15 mouse cellular contexts compared by ENCODE assay signal in genomic region chr15:80852122-80852521, GRCm38 (mm10).
A peak's percentile ranks its signal among the peaks of the same experiment; 100 is the strongest.
DNase-seq lines count a peak whose midpoint lies in the region.
"Had no signal": no experiment of that assay in that cellular context is flagged by ENCODE, and none has a peak within 500 bp of the region (broad histone marks: within the 10 kb centered on the region; RNA-seq: fewer than 3 reads in every experiment).

No protein-coding gene starts in this region.

- DNase-seq in heart, adult 11 months: peak; percentile 30
- DNase-seq in heart, adult 9 months (ENCODE audit: low spot score in 2 of 2): no peak
- peak; percentile 28 for DNase-seq in ES-CJ7 (ENCODE audit: low read depth, low spot score)
- DNase-seq in ZHBTc4 (ENCODE audit: low read depth, low spot score): peak; percentile 50
- no peak for DNase-seq in cerebellum, adult 11-12 months
- DNase-seq: adrenal gland, adult 2 months; adrenal gland, postnatal 10 days; adrenal gland, postnatal 25 days; B cell, adult 2 months; cerebellum, adult 11 months; cerebellum, adult 2 months; cerebellum, adult 9-10 months; cerebellum, postnatal 10 days; cerebellum, postnatal 25 days; forebrain, postnatal 0 days had no signal

Comparison
In these comparisons a context has a peak if more than half of its experiments do, and no peak if none do; other contexts are left out.
1. DNase-seq: peak in heart, adult 11 months (single experiment), ES-CJ7 (single experiment) and ZHBTc4 (single experiment); none in heart, adult 9 months (0 of 2) and cerebellum, adult 11-12 months (single experiment).